Mouse (Mus musculus): ENCODE measurements around the gene Cxcl5.
"Not testable (repeated sequence)": the region's sequence is repeated elsewhere in the genome, so short reads cannot be mapped to it uniquely, and the experiment has no call there.

The Cxcl5 gene

DNA sequence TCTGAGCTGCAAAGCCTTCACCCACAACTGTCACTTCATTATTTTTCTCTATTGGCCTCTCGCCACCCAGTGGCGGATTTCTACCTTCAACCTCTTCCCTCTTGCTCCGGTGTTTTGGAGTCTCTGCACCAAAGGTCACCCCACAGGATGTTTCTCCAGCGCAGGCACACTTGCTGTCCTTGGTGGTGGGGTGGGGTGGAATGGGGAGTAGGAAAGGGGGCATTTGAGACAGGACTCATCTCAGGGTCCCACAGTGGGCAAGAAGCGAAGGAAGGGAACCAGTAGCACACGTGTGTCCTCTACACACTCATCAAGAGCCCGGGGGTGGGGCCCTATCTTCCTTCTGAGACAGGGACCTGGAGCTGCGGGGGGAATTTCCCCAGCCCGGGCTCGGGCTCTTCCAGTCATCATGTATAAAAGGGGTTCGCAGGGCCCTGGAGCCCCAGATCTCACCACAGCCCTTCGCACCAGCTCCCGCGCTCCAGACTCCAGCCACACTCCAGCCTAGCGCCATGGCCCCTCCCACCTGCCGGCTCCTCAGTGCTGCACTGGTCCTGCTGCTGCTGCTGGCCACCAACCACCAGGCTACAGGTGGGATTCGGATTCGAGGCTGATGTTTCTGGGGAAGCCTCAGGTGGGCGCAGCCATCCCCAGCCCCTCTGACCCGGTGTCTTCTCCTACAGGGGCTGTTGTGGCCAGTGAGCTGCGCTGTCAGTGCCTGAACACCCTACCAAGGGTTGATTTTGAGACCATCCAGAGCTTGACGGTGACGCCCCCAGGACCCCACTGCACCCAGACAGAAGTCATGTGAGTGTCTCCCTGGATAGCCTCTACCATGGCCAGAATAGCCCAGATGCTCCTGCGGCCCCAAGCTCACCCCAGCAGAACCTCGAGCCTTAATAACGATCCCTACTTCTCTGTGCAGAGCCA is 26.8 kb downstream of the Cxcl5 start, which contains the start of gene Cxcl3:
Gene Cxcl3, plus strand, starts transcription at position 445 of the 930 bp plus-strand sequence.
- no peak for DNase-seq

DNA sequence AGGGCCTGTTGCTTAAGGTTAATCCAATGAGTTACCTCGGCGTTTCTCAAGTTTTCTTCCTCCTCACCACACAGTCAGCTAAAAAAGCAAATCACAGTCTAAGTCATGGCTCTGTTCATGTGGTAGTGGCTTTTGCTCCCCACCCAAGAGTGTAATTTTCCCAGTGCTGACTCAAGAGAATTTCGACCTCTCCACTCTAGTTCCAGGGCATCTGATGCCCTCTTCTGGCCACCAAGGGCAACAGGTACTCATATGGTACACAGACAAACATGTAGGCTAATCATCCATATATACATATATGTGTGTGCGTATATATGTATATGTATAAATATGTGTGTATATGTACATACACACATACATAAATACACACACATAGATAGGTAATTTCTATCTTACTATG is 29.0 kb downstream of the Cxcl5 start:
- no peak for DNase-seq

DNA sequence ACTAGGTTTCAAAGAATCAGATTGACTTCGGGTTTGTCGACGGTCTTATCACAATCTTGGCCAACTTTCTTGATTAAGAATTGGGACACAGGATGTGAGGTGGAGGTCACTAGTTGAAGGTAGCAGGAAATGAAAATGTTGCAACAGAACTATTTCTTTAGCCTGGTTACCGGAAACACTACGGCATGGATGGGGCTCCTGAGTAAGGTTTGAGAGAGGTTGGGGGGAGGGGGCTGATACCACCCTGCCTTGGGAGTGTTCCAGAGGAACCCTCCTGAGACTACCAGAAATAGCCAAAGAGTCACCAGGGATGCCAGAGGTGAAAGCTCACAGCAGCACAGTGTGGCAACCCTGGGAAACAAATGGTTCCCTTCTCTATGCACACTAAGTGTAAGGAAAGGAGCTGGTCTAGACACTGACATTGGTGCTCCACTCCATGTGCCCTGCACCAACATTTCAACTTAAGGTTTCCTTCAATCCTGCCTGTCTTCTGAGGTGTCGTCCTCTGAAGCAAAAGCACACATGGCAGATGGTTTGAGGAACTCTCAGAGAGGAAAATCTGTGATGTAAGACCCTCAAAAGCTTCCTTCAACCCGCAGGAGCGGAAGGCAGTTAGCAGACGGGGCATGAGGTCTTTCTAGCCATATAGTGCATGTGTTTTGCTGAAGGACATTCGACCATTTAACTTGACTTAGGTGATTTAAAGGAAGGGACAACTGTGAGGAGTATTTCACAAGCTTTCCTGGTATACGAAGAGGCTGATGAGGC is 30.3 kb downstream of the Cxcl5 start:
- no peak for DNase-seq

DNA sequence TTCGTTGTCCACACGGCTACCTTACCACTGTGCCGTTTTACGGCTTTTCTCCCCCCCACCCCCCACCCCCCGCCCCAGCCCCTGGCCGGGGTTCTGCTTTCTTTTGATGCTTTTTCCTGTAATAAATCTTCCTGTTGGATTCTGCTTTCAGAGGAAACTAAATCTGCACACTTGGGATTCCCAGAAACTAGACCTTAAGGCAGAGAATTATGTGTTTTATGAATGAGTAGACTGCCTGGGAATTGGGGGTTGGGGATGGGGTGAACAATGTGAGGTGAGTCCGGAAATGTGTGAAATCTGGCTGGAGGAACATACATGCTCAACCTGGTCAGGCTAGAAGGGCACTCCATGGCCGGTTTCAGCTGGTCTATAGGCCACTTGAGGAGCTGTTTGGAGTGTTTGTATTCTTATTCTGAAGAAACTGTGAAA is 30.9 kb downstream of the Cxcl5 start:
- no peak for DNase-seq

DNA sequence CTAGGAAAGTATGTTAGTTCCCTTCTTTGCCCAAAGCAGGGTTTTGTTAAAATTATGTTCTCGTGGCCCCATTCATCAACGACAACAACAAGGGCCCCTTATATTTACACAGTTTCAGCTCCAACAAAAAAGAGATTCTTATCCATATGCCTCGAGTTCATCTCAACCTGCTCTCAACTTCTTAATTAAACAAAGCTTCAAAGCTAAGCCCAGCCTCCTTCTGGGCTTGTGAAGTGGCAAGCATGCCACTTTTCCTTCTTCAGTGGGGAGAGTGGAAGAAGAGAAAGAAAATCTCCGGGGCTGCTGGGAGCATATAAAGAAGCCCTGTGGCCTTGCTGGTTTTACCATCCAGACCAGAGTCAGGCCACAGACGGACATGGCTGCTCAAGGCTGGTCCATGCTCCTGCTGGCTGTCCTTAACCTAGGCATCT is 35.0 kb downstream of the Cxcl5 start, which contains the start of gene Cxcl15:
Gene Cxcl15, plus strand, starts transcription at position 340 of the 431 bp plus-strand sequence.
- no peak for DNase-seq

DNA sequence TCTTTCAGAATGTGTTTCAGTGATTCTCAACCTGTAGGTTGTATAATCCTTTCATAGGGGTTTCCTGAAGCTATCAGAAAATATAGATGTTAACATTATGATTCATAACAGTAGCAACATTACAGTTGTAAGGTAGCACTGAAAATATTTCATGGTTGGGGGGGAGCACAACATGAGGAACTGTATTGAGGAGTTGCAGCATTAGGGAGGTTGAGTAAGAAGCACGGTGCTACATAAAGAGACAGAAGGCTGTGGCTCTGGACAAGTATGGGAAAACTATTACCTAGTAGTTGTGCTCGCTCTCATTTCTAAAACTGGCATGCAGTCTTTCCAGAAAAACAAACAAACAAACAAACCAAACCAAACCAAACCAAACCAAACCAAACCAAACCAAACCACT is 36.2 kb downstream of the Cxcl5 start:
- not testable (repeated sequence) for DNase-seq

DNA sequence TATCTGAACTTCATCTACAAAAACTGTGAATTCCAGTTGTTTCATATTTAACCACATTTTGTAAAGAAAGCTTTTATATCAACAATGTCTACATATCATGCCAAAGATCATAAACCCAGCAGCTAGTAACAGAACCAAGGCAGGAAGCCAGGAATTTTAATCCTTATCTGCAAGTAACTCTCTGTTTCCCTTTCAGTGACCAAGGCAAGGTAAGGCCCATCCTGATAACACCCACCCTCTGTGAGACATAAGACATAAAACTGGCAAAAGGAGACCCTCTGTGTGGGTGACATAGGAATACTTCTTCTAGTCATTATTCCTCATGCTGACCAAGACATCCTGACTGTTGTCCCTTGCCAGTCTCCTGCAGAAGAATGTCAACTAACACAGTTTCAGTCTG is 45.4 kb downstream of the Cxcl5 start:
- DNase-seq: no peak

DNA sequence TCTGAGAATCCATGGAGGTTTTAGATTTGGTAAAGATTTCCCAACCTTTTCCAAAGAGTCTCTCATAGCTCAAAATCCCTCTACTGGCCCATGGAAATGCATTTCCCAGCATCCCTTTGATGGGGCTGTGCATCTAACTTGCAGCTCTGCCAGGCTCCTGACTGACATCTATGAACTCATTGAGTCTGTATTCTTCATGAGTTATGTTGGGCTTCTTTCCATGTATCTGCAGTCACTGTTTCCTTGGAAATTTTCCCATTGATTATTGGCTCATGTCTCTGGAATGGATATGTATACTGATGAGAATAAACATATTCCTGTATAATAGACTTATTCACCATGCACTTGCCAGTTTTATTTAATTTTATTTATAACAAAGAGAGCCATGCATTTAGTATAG is 46.9 kb downstream of the Cxcl5 start:
- DNase-seq: no peak

DNA sequence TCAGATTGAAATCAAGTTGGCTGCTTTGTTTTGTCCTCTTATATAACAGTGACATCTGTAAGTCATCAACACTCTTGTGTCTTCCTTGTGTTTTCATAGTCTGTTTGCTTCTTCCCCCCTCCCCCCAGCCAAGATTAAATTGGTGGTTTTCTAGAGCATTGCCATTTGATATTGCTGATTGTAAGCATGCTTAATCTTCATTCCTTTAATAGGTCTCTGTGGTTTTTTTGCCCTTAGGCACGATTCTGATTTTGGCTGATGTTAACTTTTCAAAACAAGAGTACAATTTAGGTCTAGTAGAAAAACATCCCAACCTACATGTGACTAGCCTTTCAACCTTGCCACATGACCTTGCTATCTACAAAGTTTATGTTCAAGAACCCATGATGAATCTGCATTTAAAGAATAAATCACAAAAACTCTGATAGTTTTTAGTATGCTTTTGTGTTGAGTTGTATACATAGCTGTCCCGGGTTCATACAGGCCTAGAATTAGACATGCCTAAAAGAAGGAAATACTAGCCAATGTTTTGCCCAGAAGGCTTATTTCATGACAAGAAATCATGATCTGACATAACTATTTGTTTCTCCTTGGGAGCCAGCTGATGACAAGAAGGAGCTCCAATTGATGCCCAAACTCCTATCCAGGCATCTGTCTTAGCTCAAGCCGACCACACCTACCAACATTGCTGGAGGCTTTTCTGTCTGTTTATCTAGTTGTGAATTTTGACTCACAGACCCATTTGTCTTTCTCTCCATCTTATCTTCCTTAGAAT is 48.2 kb downstream of the Cxcl5 start:
- no peak for DNase-seq
